22 mouse cellular contexts compared by ENCODE assay signal in the genomic region with DNA sequence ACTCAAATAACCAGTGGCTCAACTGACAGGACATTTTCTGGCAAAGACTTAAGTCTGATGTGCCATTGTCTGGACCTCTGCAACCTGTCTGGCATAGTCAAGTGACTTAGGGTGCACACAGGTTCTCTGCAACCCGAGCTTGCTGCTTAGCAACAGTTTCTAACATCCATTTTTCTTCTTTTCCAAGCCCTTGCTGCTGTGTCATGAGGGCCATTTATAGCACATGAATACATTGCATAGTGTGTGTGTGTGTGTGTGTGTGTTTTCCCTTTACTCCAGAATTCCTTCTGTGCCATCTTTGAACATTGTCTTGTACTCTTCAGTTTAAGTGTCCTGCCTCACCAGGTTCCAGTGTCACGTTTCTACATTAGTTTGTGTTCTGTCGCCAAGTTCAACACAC. TPM values are rescaled to one million over a fixed set of nuclear protein-coding genes. Genes with fewer than 3 reads are reported as not detected.
A peak's percentile ranks its signal among the peaks of the same experiment; 100 is the strongest.
DNase-seq lines count a peak whose midpoint lies in the region; ATAC-seq and TF ChIP-seq lines count a peak whose summit lies in the region.
"Had no signal": no experiment of that assay in that cellular context is flagged by ENCODE, and none has a peak within 500 bp of the region (broad histone marks: within the 10 kb centered on the region; RNA-seq: fewer than 3 reads in every experiment).

No protein-coding gene starts in this region.

- no peak overlapping the region for H3K4me2 ChIP-seq in forebrain, postnatal 0 days (ENCODE audit: low read depth)
- no peak overlapping the region for H3K4me2 ChIP-seq in forebrain, embryonic 12.5 days

- no peaks in the 10 kb centered on the region for H3K9me3 ChIP-seq in forebrain, postnatal 0 days (ENCODE audit: low read length)
- no peaks in the 10 kb centered on the region for H3K9me3 ChIP-seq in forebrain, embryonic 12.5 days
- H3K9me3 ChIP-seq: G1E had no signal

- H3K4me1 ChIP-seq in forebrain, postnatal 0 days (ENCODE audit: insufficient read depth), result peaks cover 4% of the 10 kb centered on the region
- H3K4me1 ChIP-seq in forebrain, embryonic 12.5 days, result no peaks in the 10 kb centered on the region; the same call in 1 of the 2 replicates

- WGBS in forebrain, postnatal 0 days, result 80% methylated on average over 3 of the region's 3 CpGs
- 80% methylated on average over 3 of the region's 3 CpGs for WGBS in forebrain, embryonic 12.5 days

- H3K9ac ChIP-seq in forebrain, postnatal 0 days, result no peak overlapping the region
- H3K9ac ChIP-seq in forebrain, embryonic 12.5 days, result no peak overlapping the region

- no peak for TF ChIP-seq CTCF in forebrain, postnatal 0 days (IDR thresholded peaks at IDR 0.05; ENCODE audit: low read depth)

- H3K27me3 ChIP-seq in forebrain, postnatal 0 days (ENCODE audit: insufficient read depth, low read length), result no peaks in the 10 kb centered on the region
- no peaks in the 10 kb centered on the region for H3K27me3 ChIP-seq in forebrain, embryonic 12.5 days

- H3K36me3 ChIP-seq in forebrain, postnatal 0 days (ENCODE audit: insufficient read depth), result no peaks in the 10 kb centered on the region
- H3K36me3 ChIP-seq in forebrain, embryonic 12.5 days (replicated peaks), result no peaks in the 10 kb centered on the region
- H3K36me3 ChIP-seq: G1E had no signal

- intact Hi-C loops in heart, postnatal 25 days (cut with DNase I), result no loop called here

- H3K27ac ChIP-seq in forebrain, postnatal 0 days (ENCODE audit: low read depth, low read length), result no peak overlapping the region
- H3K27ac ChIP-seq in forebrain, embryonic 12.5 days, result no peak overlapping the region

- H3K4me3 ChIP-seq in forebrain, postnatal 0 days (ENCODE audit: low read depth, low read length), result no peak overlapping the region
- H3K4me3 ChIP-seq in forebrain, embryonic 12.5 days (replicated peaks), result no peak overlapping the region

- DNase-seq in forebrain, postnatal 0 days, result no peak
- DNase-seq in frontal cortex, adult 2 months (ENCODE audit: extremely low spot score in 1 of 2, low spot score in 1 of 2), result no peak
- peak; percentile 15 for DNase-seq in heart, adult 11 months
- no peak for DNase-seq in heart, postnatal 25 days (ENCODE audit: low spot score)
- DNase-seq in brain, adult 2 months (ENCODE audit: low read depth, low spot score), result peak; percentile 66
- DNase-seq in cerebellum, postnatal 10 days, result no peak
- DNase-seq: adrenal gland, adult 2 months; adrenal gland, adult 8-10 months; adrenal gland, postnatal 10 days; adrenal gland, postnatal 14 days; adrenal gland, postnatal 25 days; adrenal gland, postnatal 36 days; B cell, adult 2 months; cerebellum, adult 11 months; cerebellum, adult 11-12 months; cerebellum, adult 18-20 months had no signal

- peak; percentile 42; the same call in 1 of the 2 replicates for ATAC-seq in forebrain, postnatal 0 days
- ATAC-seq in forebrain, embryonic 12.5 days (ENCODE audit: low FRiP score), result no peak
- peak; percentile 42; the same call in 1 of the 2 replicates for ATAC-seq in frontal cortex, adult (ENCODE audit: low TSS enrichment)
- ATAC-seq: activated CD4-positive, CD25-positive, alpha-beta regulatory T cell, adult 4 months; CD4-positive, CD25-positive, alpha-beta regulatory T cell, adult 4 months; Patski had no signal

RNA-seq across cellular contexts. Expression of a gene that starts 52.5 kb away (rescaled TPM):
- total RNA-seq in forebrain, postnatal 0 days (2014; rRNA removed), result 66.3 and 80.6 TPM in 2 replicates
- 77.4 and 82.0 TPM in 2 replicates for polyA plus RNA-seq in forebrain, postnatal 0 days (2015; fragmentation: Nextera tagmentation; extraction: Ambion mirVana)
- 63.0 and 66.7 TPM in 2 replicates for polyA plus RNA-seq in forebrain, embryonic 12.5 days (2016; fragmentation: Nextera tagmentation; extraction: Ambion mirVana)
- 49.8 and 54.5 TPM in 2 replicates for polyA plus RNA-seq in frontal cortex, adult 2 months (2012; rRNA removed)
- total RNA-seq in heart, postnatal 25 days (2021), result 10 to 100 TPM; 10.2 to 10.6 TPM

Comparison
In these comparisons a context has a peak if more than half of its experiments do, and no peak if none do; other contexts are left out.
1. DNase-seq: peak in heart, adult 11 months (single experiment) and brain, adult 2 months (single experiment); none in forebrain, postnatal 0 days (single experiment), frontal cortex, adult 2 months (0 of 2), heart, postnatal 25 days (single experiment) and cerebellum, postnatal 10 days (0 of 2).